Mouse (Mus musculus) cortical plate, adult 2 months (tissue): ENCODE data around the gene Txndc12.

ENCODE experiments used
- CTCF ChIP-seq: fragments of 200-500 bp; IDR thresholded peaks from 2 replicates; pipeline ENCODE4 v1.5.1; 2011; ENCODE audit warnings: mild to moderate bottlenecking, control low read depth, low read length; ENCODE audit not compliant: insufficient read depth; ENCODE audit errors: extremely low read depth
- POLR2A ChIP-seq: fragments of 200-500 bp; IDR thresholded peaks from 2 replicates; pipeline ENCODE4 v1.6.1; 2011; ENCODE audit warnings: mild to moderate bottlenecking, low read length, control low read depth; ENCODE audit not compliant: insufficient read depth; ENCODE audit errors: extremely low read depth

DNA sequence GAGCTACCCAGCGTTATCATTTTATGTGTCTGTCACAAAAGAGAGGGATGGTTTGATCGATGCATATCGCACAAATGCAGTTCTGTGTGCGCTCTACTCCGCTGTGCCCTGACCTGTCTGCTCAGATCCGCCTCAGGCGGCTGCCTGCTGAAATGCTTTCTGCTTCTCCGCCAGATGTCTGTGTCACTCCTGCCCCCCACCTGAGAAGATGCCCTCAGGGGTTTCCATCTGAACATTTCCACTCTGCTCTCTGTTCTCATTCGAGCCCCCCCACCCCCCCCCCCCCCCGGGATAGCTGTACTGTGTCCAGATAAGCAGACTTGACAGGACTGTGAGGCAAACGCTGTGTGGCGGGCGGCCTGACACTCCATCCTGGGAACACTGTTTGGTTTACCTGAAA lies 49.4 kb downstream of the Txndc12 start:
- TF ChIP-seq POLR2A (no peak), CTCF (no peak)
